Mouse (Mus musculus) frontal cortex, adult (tissue): ENCODE data around the gene Gm11239.
"Not testable (repeated sequence)": the region's sequence is repeated elsewhere in the genome, so short reads cannot be mapped to it uniquely, and the experiment has no call there.

Source experiments
- ATAC-seq: cut with Nextera tagmentation; 2 replicates; pipeline ENCODE4 v1.9.2; 2017; ENCODE audit warnings: mild to moderate bottlenecking, moderate library complexity, mixed read lengths; ENCODE audit not compliant: low TSS enrichment

Gm11239 gene

GRCm38 (mm10) chr4:73668054-73668453 is at the start of gene Gm11239:
Gene Gm11239, plus strand, starts transcription at chr4:73668354.
- not testable (repeated sequence) for ATAC-seq

GRCm38 (mm10) chr4:73622684-73623083 is 45.5 kb upstream of the Gm11239 start, which contains the start of gene Gm11237:
Gene Gm11237, plus strand, starts transcription at chr4:73622984.
- not testable (repeated sequence) for ATAC-seq

DNA sequence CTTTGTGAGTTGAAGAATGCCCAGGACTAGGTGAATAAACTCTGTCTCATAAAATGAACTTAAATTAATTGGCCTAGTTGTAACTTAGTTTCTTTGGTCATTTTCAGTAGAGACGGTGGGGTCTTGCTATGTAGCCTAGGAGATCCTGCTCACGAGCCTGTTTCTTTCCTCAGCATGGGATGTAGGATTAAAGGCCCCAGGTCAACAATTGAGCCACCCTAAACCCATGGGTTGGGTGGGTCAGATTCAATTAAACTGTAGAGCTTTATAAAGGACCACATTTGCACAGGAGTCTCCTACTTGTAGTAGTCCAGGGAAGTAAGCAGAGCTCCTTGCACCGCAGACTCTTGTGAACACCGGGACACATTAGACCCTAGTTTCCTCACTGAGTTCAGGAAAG is 30.3 kb upstream of the Gm11239 start, which contains the start of gene Gm11236:
Gene Gm11236, plus strand, starts transcription at position 301 of the 400 bp plus-strand sequence.
- not testable (repeated sequence) for ATAC-seq

DNA sequence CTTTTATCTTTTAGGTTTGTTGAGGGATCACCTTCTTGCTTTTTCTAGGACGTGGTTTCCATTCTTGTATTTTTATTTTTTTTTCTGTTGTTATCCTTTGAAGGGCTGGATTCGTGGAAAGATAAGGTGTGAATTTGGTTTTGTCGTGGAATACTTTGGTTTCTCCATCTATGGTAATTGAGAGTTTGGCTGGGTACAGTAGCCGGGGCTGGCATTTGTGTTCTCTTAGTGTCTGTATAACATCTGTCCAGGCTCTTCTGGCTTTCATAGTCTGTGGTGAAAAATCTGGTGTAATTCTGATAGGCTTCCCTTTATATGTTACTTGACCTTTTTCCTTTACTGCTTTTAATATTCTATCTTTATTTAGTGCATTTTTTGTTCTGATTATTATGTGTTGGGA is 6.3 kb upstream of the Gm11239 start:
- not testable (repeated sequence) for ATAC-seq

GRCm38 (mm10) chr4:73683216-73683615 is 15.1 kb downstream of the Gm11239 start, which contains the start of gene Gm428:
Gene Gm428, plus strand, starts transcription at chr4:73683516.
- not testable (repeated sequence) for ATAC-seq

DNA sequence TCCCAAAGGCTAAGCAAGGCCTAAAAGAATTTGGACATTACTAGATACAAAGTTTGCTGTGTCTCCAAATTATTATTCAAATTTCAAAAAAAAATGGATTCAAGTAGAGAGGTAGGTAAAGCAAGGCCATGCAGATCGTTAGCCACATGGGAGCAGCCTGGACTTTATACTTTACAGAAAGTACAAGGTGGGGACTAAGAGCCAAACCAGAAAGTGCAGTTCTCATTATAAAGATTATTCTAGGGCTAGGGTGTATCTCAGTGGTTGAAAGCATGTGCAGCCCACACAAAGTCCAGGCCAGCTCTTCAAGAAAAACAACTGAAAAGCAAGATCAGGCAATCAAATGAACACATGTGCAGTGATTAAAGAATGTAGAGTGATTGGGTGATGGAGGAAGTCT is 50.6 kb downstream of the Gm11239 start:
- no peak for ATAC-seq

- no peak for ATAC-seq
Observed at GRCm38 (mm10) chr4:73719819-73720218, 51.7 kb downstream of the Gm11239 start.
